Mouse (Mus musculus) WW6 (cell line): Measurements from ENCODE around the gene Trim63.
"Not testable (repeated sequence)": the region's sequence is repeated elsewhere in the genome, so short reads cannot be mapped to it uniquely, and the experiment has no call there.

Experiments used
- DNase-seq: peaks from one replicate; pipeline ENCODE4 v3.0.0-alpha.2; 2013; ENCODE audit warnings: low read depth, low spot score

Gene Trim63

DNA sequence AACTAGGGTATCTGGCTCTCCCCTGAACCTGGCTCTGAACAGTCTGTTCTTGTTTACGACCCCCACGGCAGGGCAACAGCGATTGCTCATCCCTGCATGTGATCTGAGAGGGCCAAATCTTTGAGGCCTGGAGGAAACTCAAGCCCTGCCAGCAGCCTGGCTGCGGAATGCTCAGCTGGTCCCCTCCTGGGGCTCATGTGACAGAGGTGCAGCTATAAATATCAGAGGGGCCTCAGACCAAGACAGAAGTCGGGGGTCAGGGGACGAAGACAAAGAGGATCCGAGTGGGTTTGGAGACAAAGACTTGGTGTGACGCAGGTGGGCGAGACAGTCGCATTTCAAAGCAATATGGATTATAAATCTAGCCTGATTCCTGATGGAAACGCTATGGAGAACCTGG, at the start of gene Trim63:
Trim63 (plus strand) TSS at position 245 of the 400 bp plus-strand sequence.
- no peak for DNase-seq

- DNase-seq = no peak
These were observed 48.9 kb upstream of the Trim63 start for GRCm38 (mm10) chr4:134265860-134266585.

GRCm38 (mm10) chr4:134268102-134268655, 46.7 kb upstream of the Trim63 start:
- no peak for DNase-seq

DNA sequence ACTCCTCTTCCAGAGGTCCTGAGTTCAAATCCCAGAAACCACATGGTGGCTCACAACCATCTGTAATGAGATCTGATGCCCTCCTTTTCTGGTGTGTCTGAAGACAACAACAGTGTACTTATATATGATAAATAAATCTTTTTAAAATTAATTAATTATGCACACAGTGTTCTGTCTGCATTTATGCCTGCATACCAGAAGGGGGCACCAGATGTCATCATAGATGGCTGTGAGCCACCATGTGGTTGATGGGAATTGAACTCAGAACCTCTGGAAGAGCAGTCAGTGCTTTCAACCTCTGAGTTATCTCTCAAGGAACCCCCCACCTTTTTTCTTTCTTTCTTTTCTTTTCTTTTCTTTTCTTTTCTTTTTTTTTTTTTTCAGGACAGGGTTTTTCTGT, 45.3 kb upstream of the Trim63 start:
- DNase-seq = not testable (repeated sequence)

- DNase-seq = no peak
These were observed 42.9 kb upstream of the Trim63 start for GRCm38 (mm10) chr4:134271979-134272378.

- no peak for DNase-seq
These were observed 42.0 kb upstream of the Trim63 start for GRCm38 (mm10) chr4:134272731-134273416.

DNA sequence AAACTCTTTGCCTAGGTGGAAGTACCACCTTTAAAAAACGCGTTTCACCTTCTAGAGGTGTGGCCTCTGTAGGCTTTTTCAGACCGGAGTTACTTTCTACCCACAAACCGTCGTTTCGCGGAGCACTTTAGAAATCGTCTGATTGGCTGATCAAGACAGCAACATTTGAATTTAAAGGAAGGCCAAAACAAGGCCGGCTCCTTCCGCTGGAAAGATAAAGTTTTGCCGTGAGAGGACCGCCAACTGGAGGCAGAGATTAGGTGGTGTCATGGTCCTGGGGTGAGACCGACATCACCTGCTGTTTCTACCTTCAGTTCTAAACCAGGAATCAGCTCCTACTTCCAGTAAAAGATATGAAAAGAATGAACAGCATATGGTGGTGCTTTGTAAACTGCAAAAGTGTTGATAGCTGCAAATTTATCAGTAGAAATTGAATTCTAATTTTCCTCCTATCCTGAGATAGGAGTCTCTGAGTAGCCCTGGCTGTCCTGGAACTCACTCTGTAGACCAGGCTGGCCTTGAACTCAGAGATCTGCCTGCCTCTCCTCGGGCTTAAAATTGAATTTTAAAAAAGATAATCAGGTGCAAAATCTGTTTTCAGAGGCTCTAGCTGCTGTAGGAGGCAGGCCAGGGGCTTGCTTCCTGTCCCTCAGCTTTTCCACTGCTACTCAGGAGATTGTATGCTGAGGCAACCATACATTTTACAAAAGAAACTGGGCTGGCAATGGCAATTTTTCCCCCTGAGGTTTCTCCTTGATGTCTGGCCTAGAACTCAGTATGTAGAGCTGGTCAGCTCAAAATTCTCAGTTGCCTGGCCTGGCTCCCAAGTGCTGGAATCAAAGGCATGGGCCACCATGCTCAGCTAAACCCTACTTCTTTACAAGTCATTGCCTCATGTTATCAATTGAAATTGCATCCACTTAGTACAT, 41.2 kb upstream of the Trim63 start:
- DNase-seq = no peak

DNA sequence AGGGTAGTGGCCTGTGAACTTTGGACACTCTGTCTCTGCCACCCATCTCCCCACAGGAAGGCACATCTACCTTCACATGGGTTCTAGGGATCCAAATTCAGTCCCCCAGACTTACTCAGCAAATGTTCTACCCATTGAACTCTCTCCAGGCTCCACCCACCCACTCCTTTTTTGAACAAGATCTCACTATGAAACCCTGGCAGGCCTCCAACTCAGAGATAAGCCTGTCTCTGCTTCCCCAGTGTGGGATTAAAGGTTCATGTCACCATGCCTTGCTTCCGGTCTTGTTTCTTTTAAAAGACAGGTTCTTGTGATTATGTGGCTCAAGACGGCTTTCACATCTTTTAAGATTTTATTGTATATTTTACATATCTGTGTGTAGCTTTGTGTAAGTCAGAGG, 30.0 kb upstream of the Trim63 start:
- no peak for DNase-seq

- no peak for DNase-seq
These were observed 28.4 kb upstream of the Trim63 start for GRCm38 (mm10) chr4:134286226-134287167.

DNA sequence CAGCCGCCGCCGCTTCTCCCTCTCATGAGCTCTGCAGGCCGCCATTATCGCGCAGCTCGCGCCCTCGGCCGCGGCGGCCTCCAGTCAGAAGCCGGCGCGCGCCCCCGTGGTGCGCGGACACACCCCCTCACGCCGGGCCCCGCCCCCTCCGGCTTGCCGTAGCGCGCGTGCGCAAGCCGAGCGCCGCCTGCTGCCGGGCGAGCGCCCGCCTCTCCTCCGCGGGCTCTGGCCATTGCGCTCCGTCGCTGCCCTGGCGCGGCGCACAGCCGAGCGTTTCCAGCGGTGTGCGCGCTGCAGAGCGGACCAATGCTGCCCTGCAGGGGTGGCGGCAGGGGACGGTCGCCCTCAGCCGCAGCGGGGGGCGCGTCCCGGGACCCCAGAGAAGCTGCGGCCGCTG, 27.8 kb upstream of the Trim63 start:
- DNase-seq = peak; percentile 69

DNA sequence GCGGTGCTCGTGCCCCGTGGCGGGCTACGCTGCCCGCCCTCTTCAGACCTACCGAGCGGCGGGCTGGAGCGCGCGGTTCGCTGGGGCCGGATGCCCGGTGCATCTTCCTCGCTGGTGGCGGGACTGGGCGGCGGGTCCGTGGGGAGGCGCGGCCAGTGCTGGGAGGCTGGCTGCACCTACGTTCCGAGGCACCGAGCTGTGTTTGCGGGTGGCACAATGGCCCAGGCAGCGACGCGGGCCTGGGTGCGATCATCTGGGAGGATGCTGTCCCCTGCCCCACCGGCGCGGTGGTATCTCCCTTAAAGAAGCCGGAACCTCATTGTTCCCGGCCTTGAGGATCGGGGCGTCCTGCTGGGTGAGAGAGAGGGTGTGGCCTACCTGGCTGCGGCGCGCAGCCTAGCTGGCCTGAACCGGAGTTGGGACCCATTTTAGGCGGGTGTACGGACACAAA, 27.3 kb upstream of the Trim63 start, which contains the start of gene Pdik1l:
Pdik1l (minus strand) TSS at position 321 of the 451 bp plus-strand sequence.
- DNase-seq = peak; percentile 87

DNA sequence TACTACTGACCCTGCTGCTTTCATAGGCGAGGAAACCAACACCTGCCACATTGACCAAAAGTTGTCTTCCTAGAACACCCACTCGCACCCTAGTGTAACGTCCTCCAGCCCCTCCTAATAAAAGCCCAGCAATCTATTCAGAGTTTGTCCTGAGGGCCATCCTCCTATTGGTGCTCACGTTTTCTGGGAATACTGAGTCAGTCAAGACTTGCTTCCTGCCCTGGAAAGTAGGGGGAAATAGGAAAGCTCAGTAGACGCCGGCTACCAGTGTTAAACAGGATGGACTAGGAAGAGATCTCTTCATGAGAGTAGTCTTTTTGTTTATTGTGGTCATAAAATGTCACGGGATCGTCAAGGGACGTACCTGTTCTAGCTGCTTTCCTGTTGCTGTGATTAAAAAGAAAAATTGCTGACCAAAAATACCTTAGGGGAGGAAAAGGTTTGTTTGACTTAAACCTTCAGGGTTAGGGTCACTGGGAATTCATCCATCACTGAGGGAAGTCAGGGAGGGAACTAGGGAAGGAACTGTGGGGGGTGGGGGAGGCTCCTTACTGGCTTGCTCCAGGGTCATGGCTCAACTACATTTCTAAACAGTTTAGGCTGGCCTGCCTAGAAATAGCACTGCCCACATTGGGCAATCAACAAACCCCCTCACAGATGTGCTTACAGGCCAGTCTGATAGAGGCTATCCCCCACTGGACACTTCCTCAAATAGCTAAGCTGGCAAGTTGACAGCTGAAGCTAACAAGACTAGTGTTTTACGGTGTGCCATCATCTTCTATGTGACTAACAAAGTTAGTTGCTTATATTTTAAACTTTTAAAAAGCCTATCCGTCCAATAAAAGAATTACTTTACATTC, 26.3 kb upstream of the Trim63 start:
- DNase-seq = no peak

DNA sequence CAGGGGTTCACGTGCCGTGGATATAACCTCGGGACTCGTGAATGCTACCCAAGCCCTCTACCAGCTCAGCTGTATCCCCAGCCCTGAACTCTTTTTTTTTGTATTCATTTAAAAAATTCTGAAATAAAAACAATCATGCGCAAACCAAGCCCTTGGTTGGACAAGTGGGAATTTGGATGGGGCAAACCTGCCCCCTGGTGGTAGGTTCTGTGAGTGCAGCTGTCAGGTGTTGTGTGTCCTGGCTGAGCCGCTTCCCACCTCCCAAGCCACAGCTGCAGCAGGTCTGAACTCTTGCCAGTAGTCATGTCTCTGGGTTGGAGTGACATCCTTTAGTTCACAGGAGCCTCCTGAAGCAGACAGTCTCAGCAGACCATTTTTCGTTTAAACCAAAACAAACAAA, 22.9 kb upstream of the Trim63 start:
- DNase-seq = peak; percentile 42

GRCm38 (mm10) chr4:134293061-134293691, 21.7 kb upstream of the Trim63 start:
- DNase-seq = no peak

GRCm38 (mm10) chr4:134293692-134294163, 21.2 kb upstream of the Trim63 start:
- no peak for DNase-seq

DNA sequence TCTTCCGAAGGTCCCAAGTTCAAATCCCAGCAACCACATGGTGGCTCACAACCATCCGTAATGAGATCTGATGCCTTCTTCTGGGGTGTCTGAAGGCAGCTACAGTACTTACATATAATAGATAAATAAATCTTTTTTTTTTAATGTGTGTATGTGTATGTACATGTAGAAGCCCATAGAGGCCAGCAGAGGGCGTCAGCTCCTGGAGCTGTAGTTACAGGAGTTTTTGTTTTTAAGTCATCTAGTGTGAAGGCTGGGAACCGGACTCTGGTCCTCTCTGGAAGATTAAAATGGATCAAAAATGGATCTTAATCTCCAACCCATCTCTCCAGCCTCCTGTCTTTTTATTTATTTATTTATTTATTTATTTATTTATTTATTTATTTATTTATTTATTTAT, 18.8 kb upstream of the Trim63 start:
- not testable (repeated sequence) for DNase-seq

DNA sequence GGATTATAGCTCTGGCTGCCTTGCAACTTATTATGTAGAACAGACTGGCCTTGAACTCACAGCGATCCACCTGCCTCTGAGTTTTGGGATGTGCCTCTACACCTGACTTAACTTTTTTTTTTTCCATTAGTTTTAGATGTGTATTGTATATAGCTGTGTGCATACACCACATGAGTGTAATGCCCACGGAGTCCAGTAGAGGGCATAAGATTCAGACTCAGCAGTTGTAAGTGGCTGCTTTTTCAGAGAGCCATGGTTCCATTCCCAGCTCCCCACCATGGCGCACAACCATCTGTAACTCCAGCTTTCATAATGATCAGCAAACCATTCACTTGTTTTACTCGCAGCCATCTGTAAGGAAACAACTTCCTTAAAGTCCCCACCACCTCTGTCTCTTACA, 18.4 kb upstream of the Trim63 start:
- DNase-seq = no peak

DNA sequence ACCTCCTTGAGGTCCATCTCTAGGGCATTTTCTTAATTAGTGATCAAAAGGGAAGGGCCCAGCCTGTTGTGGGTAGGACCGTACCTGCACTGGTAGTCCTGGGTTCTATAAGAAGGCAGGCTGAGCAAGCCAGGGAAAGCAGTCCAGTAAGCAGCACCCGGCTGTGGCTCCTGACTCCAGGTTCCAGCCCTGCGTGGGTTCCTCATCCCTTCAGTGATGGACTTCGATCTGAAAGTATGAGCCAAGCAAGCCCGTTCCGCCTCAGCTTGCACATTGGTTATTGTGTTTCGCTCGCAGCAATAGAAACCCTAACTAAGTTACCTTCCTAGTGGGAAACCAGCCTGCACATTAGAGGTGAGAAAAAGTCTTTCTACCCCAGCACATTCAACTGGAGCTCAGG, 17.6 kb upstream of the Trim63 start:
- no peak for DNase-seq
